Comparison of ENCODE assay signal across 8 mouse cellular contexts in genomic region chr19:4927904-4928531, GRCm38 (mm10). TPM values are rescaled to one million over a fixed set of nuclear protein-coding genes. Genes with fewer than 3 reads are reported as not detected.
A peak's percentile ranks its signal among the peaks of the same experiment; 100 is the strongest.
DNase-seq lines count a peak whose midpoint lies in the region; ATAC-seq and TF ChIP-seq lines count a peak whose summit lies in the region.

Gene Dpp3, minus strand, starts transcription at chr19:4928287.

- ATAC-seq in Patski: peak; percentile 91
- ATAC-seq in hindbrain, embryonic 13.5 days (ENCODE audit: low FRiP score): peak; percentile 97

- in situ Hi-C loops in Patski (cut with MboI; ENCODE audit: low pct_unique_long_range_greater_than_20kb): no loop called here

- TF ChIP-seq CTCF in Patski (IDR thresholded peaks at IDR 0.05): no peak

- POLR2A ChIA-PET in Patski (lab: Charles Lee): interaction anchor here (1.2 to 1.8 kb wide), 7 partner anchors 9 to 34 kb away, joined by 3 to 11 read pairs (median 4); partner anchors contain the start of gene Mrpl11

- H3K4me1 ChIP-seq in hindbrain, embryonic 13.5 days (replicated peaks): peaks cover 31% of the 10 kb centered on the region

- CTCF ChIA-PET in Patski (lab: Charles Lee): interaction anchor here (1.5 to 2.5 kb wide), 3 partner anchors 11 to 33 kb away, joined by 5 to 10 read pairs (median 8); partner anchors contain the start of gene Bbs1

- H3K4me2 ChIP-seq in hindbrain, embryonic 13.5 days: peak within 1 kb of the TSS; percentile 85

- under 1% methylated on average over 32 of the region's 32 CpGs for WGBS in hindbrain, embryonic 13.5 days

- peak within 1 kb of the TSS; percentile 66 for H3K4me3 ChIP-seq in hindbrain, embryonic 13.5 days

- DNase-seq in Patski (ENCODE audit: low read depth, low spot score): peak; percentile 87
- peak; percentile 98 to 99 for DNase-seq in cerebellum, postnatal 14 days
- DNase-seq in frontal cortex, postnatal 14 days (ENCODE audit: low spot score in 2 of 2): peak; percentile 96 to 98
- peak; percentile 94 to 96 for DNase-seq in layer of hippocampus, postnatal 25 days (ENCODE audit: extremely low spot score in 1 of 2, low spot score in 1 of 2)
- peak; percentile 99 for DNase-seq in lung, postnatal 25 days (ENCODE audit: low spot score)
- DNase-seq in retina, embryonic 14.5 days (ENCODE audit: low spot score): peak; percentile 98
- peak; percentile 100 for DNase-seq in thymus, postnatal 4 days

- H3K27me3 ChIP-seq in Patski: no peaks in the 10 kb centered on the region
- H3K27me3 ChIP-seq in hindbrain, embryonic 13.5 days: no peaks in the 10 kb centered on the region

- peak within 1 kb of the TSS; percentile 85 for H3K27ac ChIP-seq in hindbrain, embryonic 13.5 days

- peak within 1 kb of the TSS; percentile 76 for H3K9ac ChIP-seq in hindbrain, embryonic 13.5 days

- no peaks in the 10 kb centered on the region for H3K9me3 ChIP-seq in hindbrain, embryonic 13.5 days

- peaks cover 43% of the 10 kb centered on the region for H3K36me3 ChIP-seq in hindbrain, embryonic 13.5 days

RNA-seq across cellular contexts. Expression of gene Dpp3, which starts in this region (rescaled TPM):
- 91.0 TPM for polyA plus RNA-seq in Patski (2021)
- 124 and 132 TPM in 2 replicates for polyA plus RNA-seq in hindbrain, embryonic 13.5 days (2015; fragmentation: Nextera tagmentation; extraction: Ambion mirVana)
- 10 to 100 TPM; 41.0 to 43.5 TPM for total RNA-seq in layer of hippocampus, postnatal 25 days (2021)

Comparison
In these comparisons a context has a peak if more than half of its experiments do, and no peak if none do; other contexts are left out.
1. Peak in every context shown above with its lines: DNase-seq, ATAC-seq, H3K4me3 ChIP-seq and H3K27ac ChIP-seq.